Mouse (Mus musculus) heart, embryonic 14.5 days (tissue): ENCODE results near the gene Cgn. TPM values are rescaled to one million over a fixed set of nuclear protein-coding genes. Genes with fewer than 3 reads are reported as not detected.
"Not testable (repeated sequence)": the region's sequence is repeated elsewhere in the genome, so short reads cannot be mapped to it uniquely, and the experiment has no call there.

Experiments used
- ATAC-seq: fragments of 200-750 bp; cut with Nextera tagmentation; 2 replicates; pipeline ENCODE4 v1.8.0; 2017; ENCODE audit warnings: low read depth, moderate TSS enrichment; ENCODE audit not compliant: insufficient number of reproducible peaks, insufficient read depth, low FRiP score
- H3K27ac ChIP-seq, 2 experiments: fragments of 200-500 bp in 1 of 2; fragments of 300-500 bp in 1 of 2; sonication (generic) in 1 of 2; replicated peaks in 1 of 2; 2 replicates each; pipeline ENCODE4 v1.5.1; 2012 to 2014; ENCODE audit warnings: low read depth in 2 of 2, low read length in 2 of 2, control low read depth in 1 of 2, mild to moderate bottlenecking in 1 of 2, mixed read lengths in 1 of 2; ENCODE audit not compliant: control insufficient read depth in 1 of 2, insufficient read depth in 1 of 2
- H3K27me3 ChIP-seq: fragments of 300-500 bp; sonication (generic); 2 replicates; pipeline ENCODE4 v1.6.1; 2014; ENCODE audit warnings: mild to moderate bottlenecking, low read length, control low read depth; ENCODE audit not compliant: control insufficient read depth, insufficient read depth
- H3K36me3 ChIP-seq: fragments of 300-500 bp; sonication (generic); 2 replicates; pipeline ENCODE4 v1.6.1; 2014; ENCODE audit warnings: mild to moderate bottlenecking, control low read depth, low read length, mixed read lengths; ENCODE audit not compliant: control insufficient read depth, insufficient read depth
- H3K4me1 ChIP-seq, 2 experiments: fragments of 200-500 bp in 1 of 2; fragments of 300-500 bp in 1 of 2; sonication (generic) in 1 of 2; 2 replicates each; pipeline ENCODE4 v1.6.1; 2012 to 2014; ENCODE audit warnings: low read length in 2 of 2, control low read depth in 1 of 2, mixed read lengths in 1 of 2; ENCODE audit not compliant: control insufficient read depth in 2 of 2, insufficient read depth in 2 of 2
- H3K4me2 ChIP-seq: fragments of 300-500 bp; sonication (generic); 2 replicates; pipeline ENCODE4 v1.6.1; 2014; ENCODE audit warnings: mild to moderate bottlenecking, low read length
- H3K4me3 ChIP-seq, 2 experiments: fragments of 200-500 bp in 1 of 2; fragments of 300-500 bp in 1 of 2; sonication (generic) in 1 of 2; 2 replicates each; pipeline ENCODE4 v1.5.1; 2012 to 2014; ENCODE audit warnings: low read length in 2 of 2, mild to moderate bottlenecking in 2 of 2, control low read depth in 1 of 2, low read depth in 1 of 2, moderate library complexity in 1 of 2; ENCODE audit not compliant: control insufficient read depth in 1 of 2, insufficient read depth in 1 of 2
- H3K9ac ChIP-seq: fragments of 300-500 bp; sonication (generic); 2 replicates; pipeline ENCODE4 v1.6.1; 2014; ENCODE audit warnings: mild to moderate bottlenecking, low read length
- H3K9me3 ChIP-seq: fragments of 300-500 bp; sonication (generic); 2 replicates; pipeline ENCODE4 v1.6.1; 2016; ENCODE audit warnings: low read length, control low read depth; ENCODE audit not compliant: control insufficient read depth
- WGBS: fragments of 180-500 bp; shearing (Covaris S2); extraction: QIAGEN DNeasy Blood & Tissue Kit; methylation state at CpG from one replicate; pipeline ENCODE4 v1.1.7; 2014; 5-methylcytosine and 5-hydroxymethylcytosine counted together
- polyA plus RNA-seq: library from polyadenylated mRNA; unstranded; fragments of >200 nt; fragmentation: Nextera tagmentation; extraction: Ambion mirVana; gene quantifications from 2 replicates; pipeline ENCODE4 v1.2.1, GENCODE M21; 2014

Gene Cgn
- polyA plus RNA-seq, 1 experiment from 2014 or later, result 1.1 TPM

DNA sequence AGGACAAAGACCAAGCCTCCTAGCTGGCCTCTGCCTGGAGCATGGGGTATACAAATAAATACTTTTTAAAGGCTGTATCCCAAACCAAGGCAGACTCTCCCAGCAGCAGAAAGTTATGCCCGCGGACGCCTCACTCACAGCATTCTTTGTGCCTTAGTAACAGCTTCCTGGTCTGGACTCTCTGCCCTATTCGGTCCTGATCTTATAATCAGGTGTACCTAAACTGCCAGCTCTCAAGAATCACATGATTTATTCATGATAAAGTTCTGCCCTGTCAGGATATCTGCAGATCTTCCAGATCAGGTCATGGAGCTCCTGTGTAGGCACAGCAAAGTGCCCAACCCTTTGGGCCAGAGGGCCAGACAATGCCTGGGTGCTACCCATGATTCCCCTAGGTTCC is 3.4 kb downstream of the Cgn start:
- H3K27ac ChIP-seq, result no peak overlapping the region
- no peak overlapping the region for H3K9ac ChIP-seq
- no peaks in the 10 kb centered on the region for H3K36me3 ChIP-seq
- ATAC-seq, result no peak
- no peaks in the 10 kb centered on the region for H3K9me3 ChIP-seq
- peaks cover 3 to 9% of the 10 kb centered on the region in 2 experiments; a peak in 1 of 4 replicates for H3K4me1 ChIP-seq
- no peak overlapping the region for H3K4me3 ChIP-seq
- no peak overlapping the region for H3K4me2 ChIP-seq
- 0 out of 2 replicates have a peak, but pooled peaks cover 9% of the 10 kb centered on the region for H3K27me3 ChIP-seq
- WGBS, result 52% methylated on average over 4 of the region's 4 CpGs

DNA sequence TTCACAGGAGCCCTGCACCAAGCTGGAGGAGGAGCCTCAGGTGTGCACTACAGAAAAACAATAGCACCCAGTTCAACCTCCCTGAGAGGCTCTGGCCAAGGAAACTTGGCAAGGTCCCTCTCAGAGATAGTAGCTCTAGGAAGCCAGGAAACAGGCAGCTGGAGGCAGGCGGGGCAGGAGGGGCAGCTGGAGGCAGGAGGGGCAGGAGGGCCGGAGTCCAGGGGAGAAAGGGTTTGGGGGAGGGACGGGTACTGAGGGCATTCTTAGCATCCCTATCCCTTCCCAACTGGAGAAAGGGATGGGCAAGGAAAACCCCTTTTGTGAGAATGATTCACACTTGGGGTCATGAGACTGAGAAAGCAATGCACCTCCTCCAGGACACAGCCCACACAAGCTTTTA is 4.9 kb downstream of the Cgn start:
- 14% methylated on average over 3 of the region's 3 CpGs for WGBS
- ATAC-seq, result no peak
- H3K4me3 ChIP-seq, result no peak overlapping the region
- no peak overlapping the region for H3K27ac ChIP-seq
- 0 out of 2 replicates have a peak, but pooled peaks cover 9% of the 10 kb centered on the region for H3K27me3 ChIP-seq
- no peak overlapping the region for H3K4me2 ChIP-seq
- no peaks in the 10 kb centered on the region for H3K9me3 ChIP-seq
- H3K4me1 ChIP-seq, result peaks cover 3 to 9% of the 10 kb centered on the region in 2 experiments; a peak in 1 of 4 replicates
- no peaks in the 10 kb centered on the region for H3K36me3 ChIP-seq
- no peak overlapping the region for H3K9ac ChIP-seq

DNA sequence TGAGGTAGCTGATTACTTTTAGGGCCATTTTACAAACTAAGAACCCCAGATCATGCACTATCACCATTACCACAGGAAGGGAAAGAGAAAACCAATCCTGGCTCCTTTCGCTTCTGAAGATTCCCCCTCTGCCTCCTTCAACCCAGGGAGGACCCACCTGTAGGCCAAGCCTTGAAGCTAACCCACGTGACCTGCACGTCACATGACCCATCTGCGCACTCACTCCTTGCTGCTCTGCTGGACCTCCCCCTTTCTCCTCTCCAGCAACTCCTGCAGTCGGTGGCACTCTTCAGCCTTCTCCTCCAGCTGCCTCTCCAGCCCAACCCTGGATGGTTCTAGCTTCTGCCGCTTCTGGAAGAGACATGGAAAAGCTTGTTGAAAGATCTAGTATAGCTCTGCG is 10.4 kb downstream of the Cgn start:
- Histone ChIP-seq H3K9ac (no peak overlapping the region), H3K4me1 (no peaks in the 10 kb centered on the region), H3K4me2 (no peak overlapping the region), H3K27ac (no peak overlapping the region), H3K36me3 (no peaks in the 10 kb centered on the region), H3K27me3 (no peaks in the 10 kb centered on the region), H3K9me3 (no peaks in the 10 kb centered on the region), H3K4me3 (no peak overlapping the region)
- no peak for ATAC-seq
- WGBS, result 78% methylated on average over 7 of the region's 7 CpGs

DNA sequence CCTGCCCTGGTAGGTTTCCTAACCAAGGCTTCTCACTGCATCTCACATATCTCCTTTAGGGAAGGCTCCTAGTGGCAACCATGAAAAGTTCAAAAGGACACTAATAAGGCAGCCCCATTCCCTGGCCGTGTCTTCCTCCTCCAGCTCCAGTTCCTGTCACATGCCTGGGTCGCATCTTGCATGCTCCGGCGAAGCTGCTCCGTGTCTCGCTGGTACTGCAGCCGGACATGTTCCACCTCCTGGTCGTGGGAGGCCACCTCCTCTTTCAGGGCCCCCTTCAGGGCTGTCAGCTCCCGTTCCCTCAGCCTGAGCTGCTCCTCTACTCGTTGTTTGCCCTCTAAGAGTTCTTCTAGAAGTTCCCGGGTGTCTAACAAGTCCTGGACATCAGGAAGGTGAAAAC is 12.3 kb downstream of the Cgn start:
- Histone ChIP-seq H3K4me3 (no peak overlapping the region), H3K27me3 (no peaks in the 10 kb centered on the region), H3K4me2 (no peak overlapping the region), H3K9ac (no peak overlapping the region), H3K36me3 (no peaks in the 10 kb centered on the region), H3K4me1 (no peaks in the 10 kb centered on the region), H3K27ac (no peak overlapping the region), H3K9me3 (no peaks in the 10 kb centered on the region)
- no peak for ATAC-seq
- WGBS, result 71% methylated on average over 11 of the region's 11 CpGs

DNA sequence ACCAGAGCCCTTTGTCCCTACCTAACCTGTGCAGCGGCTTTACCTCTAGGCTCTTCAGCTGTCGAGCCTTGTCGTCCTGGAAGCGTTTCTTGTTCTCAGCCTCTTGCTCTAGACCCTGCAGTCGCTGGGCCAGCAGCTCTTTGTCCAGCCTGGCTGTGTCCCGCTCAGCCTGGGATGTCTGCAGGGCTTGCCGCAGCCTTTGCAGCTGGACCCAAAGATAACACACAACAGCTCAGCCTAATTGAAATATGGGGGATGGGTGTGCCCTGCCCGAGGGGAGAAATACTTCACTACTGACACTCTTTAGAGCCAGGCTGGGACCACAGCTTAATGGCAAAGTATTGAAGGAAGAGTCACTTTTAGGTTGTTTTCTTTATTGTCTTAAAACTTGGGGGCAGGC is 20.8 kb downstream of the Cgn start:
- H3K36me3 ChIP-seq, H3K4me3 ChIP-seq, H3K4me1 ChIP-seq, ATAC-seq, H3K9ac ChIP-seq, H3K4me2 ChIP-seq, H3K27ac ChIP-seq, H3K9me3 ChIP-seq, H3K27me3 ChIP-seq: not testable (repeated sequence)
- WGBS, result 14% methylated on average over 8 of the region's 8 CpGs

DNA sequence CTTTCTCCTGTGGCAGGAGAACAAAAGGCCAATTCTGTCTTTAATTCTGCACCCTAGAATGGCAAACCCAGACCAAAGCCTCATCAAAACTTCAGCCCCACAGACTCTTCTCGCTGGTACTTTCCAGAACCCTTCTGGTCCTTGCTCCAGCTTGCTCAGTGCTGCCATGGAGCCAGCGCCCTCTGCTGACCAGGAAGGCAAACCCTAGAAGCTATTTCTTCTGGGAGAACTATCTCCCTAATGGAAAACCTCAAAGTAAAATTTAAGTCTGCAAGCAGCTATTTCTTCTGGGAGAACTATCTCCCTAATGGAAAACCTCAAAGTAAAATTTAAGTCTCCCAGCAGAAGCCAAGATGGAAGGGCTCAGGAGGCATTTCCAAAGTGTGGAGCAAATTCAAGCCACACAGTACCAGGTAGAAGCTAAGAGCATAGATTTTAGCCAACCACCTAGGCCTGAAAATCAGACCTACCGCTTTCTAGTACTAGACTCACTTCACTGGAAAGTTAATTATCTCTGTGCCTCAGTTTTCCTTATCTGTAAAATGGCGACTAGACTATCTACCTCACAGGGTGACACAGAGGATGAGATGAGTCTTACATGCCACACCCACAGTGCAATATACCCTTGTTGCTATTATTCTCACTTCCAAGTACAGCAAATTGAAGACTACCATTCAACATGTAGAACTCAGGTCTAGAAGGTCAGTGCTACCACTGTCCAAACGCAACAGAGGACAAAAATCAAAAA is 21.6 kb downstream of the Cgn start:
- not testable (repeated sequence) for H3K27me3 ChIP-seq, H3K4me3 ChIP-seq, H3K27ac ChIP-seq, H3K9me3 ChIP-seq, H3K4me1 ChIP-seq, H3K36me3 ChIP-seq, H3K4me2 ChIP-seq, ATAC-seq, H3K9ac ChIP-seq
- 83% methylated on average over 3 of the region's 5 CpGs for WGBS

DNA sequence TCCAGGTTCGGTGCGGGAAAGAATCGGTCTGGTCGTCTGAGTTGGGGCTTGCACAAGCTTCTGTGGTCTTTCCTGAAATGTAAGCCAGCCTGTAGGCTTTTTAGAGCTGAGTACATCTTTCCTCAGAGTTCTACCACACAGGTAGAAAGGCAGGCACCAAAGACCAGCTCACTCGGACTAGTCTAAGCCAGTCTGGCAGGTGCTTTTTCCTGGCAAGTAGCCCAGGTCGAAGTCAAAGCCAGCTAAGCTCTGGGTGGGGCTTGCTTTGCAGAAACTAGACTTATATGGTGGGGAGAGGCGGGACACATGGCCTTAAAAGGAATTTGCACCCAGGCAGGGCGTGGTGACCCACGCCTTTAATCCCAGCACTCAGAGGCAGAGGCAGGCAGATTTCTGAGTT is 27.9 kb downstream of the Cgn start:
- H3K4me1 ChIP-seq, H3K9ac ChIP-seq, H3K9me3 ChIP-seq, H3K36me3 ChIP-seq, H3K4me3 ChIP-seq, H3K27ac ChIP-seq, H3K27me3 ChIP-seq: not testable (repeated sequence)
- 53% methylated on average over 4 of the region's 9 CpGs for WGBS
- peak; percentile 49 for ATAC-seq
- H3K4me2 ChIP-seq, result peak overlapping the region; percentile 25; the same call in 1 of the 2 replicates

DNA sequence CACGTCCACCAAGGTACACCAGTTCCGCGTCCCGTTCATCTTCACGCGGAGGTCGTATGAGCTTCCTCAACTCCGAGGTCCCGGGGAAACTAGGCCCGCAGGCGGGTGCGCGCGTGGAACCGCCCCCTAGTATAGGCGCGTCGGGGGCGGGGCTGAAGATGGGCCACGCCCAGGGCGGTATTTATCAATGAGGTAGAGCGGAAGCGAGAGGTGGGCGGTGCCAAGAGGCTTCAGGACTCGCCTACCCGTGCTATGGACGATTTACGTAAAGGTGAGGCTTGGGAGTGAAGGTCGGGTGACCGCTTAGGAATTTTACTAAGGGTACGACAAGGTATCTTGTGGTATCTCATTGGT is 28.3 kb downstream of the Cgn start:
- ATAC-seq, result peak; percentile 84
- not testable (repeated sequence) for H3K4me1 ChIP-seq, H3K9ac ChIP-seq, H3K36me3 ChIP-seq, H3K9me3 ChIP-seq, H3K27ac ChIP-seq, H3K27me3 ChIP-seq
- Histone ChIP-seq H3K4me2 (peak overlapping the region; percentile 44), H3K4me3 (peak overlapping the region; percentile 26 to 46; a peak in 3 of 4 replicates)
- WGBS, result under 1% methylated on average over 20 of the region's 31 CpGs
